Mouse (Mus musculus): ENCODE data around the gene Tub. TPM values are rescaled to one million over a fixed set of nuclear protein-coding genes. Genes with fewer than 3 reads are reported as not detected.

Tub gene
- polyA plus RNA-seq, 1 experiment from 2014 or later = 3.9 TPM

- peak overlapping the region; percentile 26 for H3K9ac ChIP-seq (replicated peaks; ENCODE audit: low read length)
- no peak for ATAC-seq (replicated peaks; ENCODE audit: insufficient number of reproducible peaks, low FRiP score, low TSS enrichment, low read depth)
- H3K27ac ChIP-seq (replicated peaks; ENCODE audit: low read depth, low read length) = no peak overlapping the region
- peak overlapping the region; percentile 83 for H3K4me2 ChIP-seq (ENCODE audit: low read depth, low read length)
- H3K4me3 ChIP-seq (ENCODE audit: low read depth, low read length) = peak overlapping the region; percentile 87
- no peak for DNase-seq (ENCODE audit: low spot score)
- H3K27me3 ChIP-seq (ENCODE audit: control insufficient read depth, insufficient read depth, low read length) = no peaks in the 10 kb centered on the region
- H3K36me3 ChIP-seq (replicated peaks; ENCODE audit: control insufficient read depth, insufficient read depth, low read depth, low read length) = no peaks in the 10 kb centered on the region; the same call in 1 of the 2 replicates
- WGBS = 87% methylated on average over 7 of the region's 7 CpGs
- peaks cover 3% of the 10 kb centered on the region; the same call in 1 of the 2 replicates for H3K4me1 ChIP-seq (ENCODE audit: control insufficient read depth, insufficient read depth, low read length)
- no peaks in the 10 kb centered on the region for H3K9me3 ChIP-seq (replicated peaks; ENCODE audit: control insufficient read depth, low read length)
Measured at GRCm38 (mm10) chr7:108935411-108935810, 14.7 kb upstream of the Tub start.

- Histone ChIP-seq H3K9me3 (replicated peaks; ENCODE audit: control insufficient read depth, low read length) (no peaks in the 10 kb centered on the region), H3K27me3 (ENCODE audit: control insufficient read depth, insufficient read depth, low read length) (no peaks in the 10 kb centered on the region), H3K4me2 (ENCODE audit: low read depth, low read length) (no peak overlapping the region), H3K27ac (replicated peaks; ENCODE audit: low read depth, low read length) (no peak overlapping the region), H3K4me3 (ENCODE audit: low read depth, low read length) (no peak overlapping the region), H3K9ac (replicated peaks; ENCODE audit: low read length) (no peak overlapping the region), H3K36me3 (replicated peaks; ENCODE audit: control insufficient read depth, insufficient read depth, low read depth, low read length) (peaks cover 4% of the 10 kb centered on the region; the same call in 1 of the 2 replicates), H3K4me1 (ENCODE audit: control insufficient read depth, insufficient read depth, low read length) (peaks cover 3% of the 10 kb centered on the region; the same call in 1 of the 2 replicates)
- DNase-seq (ENCODE audit: low spot score) (no peak), ATAC-seq (replicated peaks; ENCODE audit: insufficient number of reproducible peaks, low FRiP score, low TSS enrichment, low read depth) (no peak)
- 98% methylated on average over 4 of the region's 4 CpGs for WGBS
Measured at GRCm38 (mm10) chr7:108936591-108936990, 13.5 kb upstream of the Tub start.

- Histone ChIP-seq H3K4me3 (ENCODE audit: low read depth, low read length) (no peak overlapping the region), H3K36me3 (replicated peaks; ENCODE audit: control insufficient read depth, insufficient read depth, low read depth, low read length) (peaks cover 5% of the 10 kb centered on the region; the same call in 1 of the 2 replicates), H3K9ac (replicated peaks; ENCODE audit: low read length) (no peak overlapping the region), H3K27ac (replicated peaks; ENCODE audit: low read depth, low read length) (no peak overlapping the region), H3K4me2 (ENCODE audit: low read depth, low read length) (no peak overlapping the region), H3K27me3 (ENCODE audit: control insufficient read depth, insufficient read depth, low read length) (no peaks in the 10 kb centered on the region), H3K4me1 (ENCODE audit: control insufficient read depth, insufficient read depth, low read length) (no peaks in the 10 kb centered on the region), H3K9me3 (replicated peaks; ENCODE audit: control insufficient read depth, low read length) (no peaks in the 10 kb centered on the region)
- no peak for ATAC-seq (replicated peaks; ENCODE audit: insufficient number of reproducible peaks, low FRiP score, low TSS enrichment, low read depth)
- no peak for DNase-seq (ENCODE audit: low spot score)
- 89% methylated on average over 9 of the region's 9 CpGs for WGBS
Measured at GRCm38 (mm10) chr7:108941466-108941865, 8.7 kb upstream of the Tub start.

GRCm38 (mm10) chr7:108944002-108944401 lies 6.1 kb upstream of the Tub start:
- Histone ChIP-seq H3K4me3 (ENCODE audit: low read depth, low read length) (no peak overlapping the region), H3K27ac (replicated peaks; ENCODE audit: low read depth, low read length) (no peak overlapping the region), H3K27me3 (ENCODE audit: control insufficient read depth, insufficient read depth, low read length) (no peaks in the 10 kb centered on the region), H3K9me3 (replicated peaks; ENCODE audit: control insufficient read depth, low read length) (no peaks in the 10 kb centered on the region), H3K36me3 (replicated peaks; ENCODE audit: control insufficient read depth, insufficient read depth, low read depth, low read length) (peaks cover 5% of the 10 kb centered on the region; the same call in 1 of the 2 replicates), H3K4me2 (ENCODE audit: low read depth, low read length) (no peak overlapping the region), H3K4me1 (ENCODE audit: control insufficient read depth, insufficient read depth, low read length) (no peaks in the 10 kb centered on the region), H3K9ac (replicated peaks; ENCODE audit: low read length) (no peak overlapping the region)
- 0 out of 2 replicates have a peak, but pooled peaks have one; percentile 11 for ATAC-seq (replicated peaks; ENCODE audit: insufficient number of reproducible peaks, low FRiP score, low TSS enrichment, low read depth)
- 2% methylated on average over 2 of the region's 2 CpGs for WGBS
- DNase-seq (ENCODE audit: low spot score) = peak; percentile 75

GRCm38 (mm10) chr7:108948611-108949010 lies 1.5 kb upstream of the Tub start:
- Histone ChIP-seq H3K27me3 (ENCODE audit: control insufficient read depth, insufficient read depth, low read length) (peaks cover 12% of the 10 kb centered on the region), H3K4me2 (ENCODE audit: low read depth, low read length) (no peak overlapping the region), H3K4me3 (ENCODE audit: low read depth, low read length) (no peak overlapping the region), H3K27ac (replicated peaks; ENCODE audit: low read depth, low read length) (no peak overlapping the region), H3K9me3 (replicated peaks; ENCODE audit: control insufficient read depth, low read length) (no peaks in the 10 kb centered on the region), H3K36me3 (replicated peaks; ENCODE audit: control insufficient read depth, insufficient read depth, low read depth, low read length) (no peaks in the 10 kb centered on the region), H3K4me1 (ENCODE audit: control insufficient read depth, insufficient read depth, low read length) (peaks cover 2% of the 10 kb centered on the region; the same call in 1 of the 2 replicates), H3K9ac (replicated peaks; ENCODE audit: low read length) (no peak overlapping the region)
- DNase-seq (ENCODE audit: low spot score) = no peak
- ATAC-seq (replicated peaks; ENCODE audit: insufficient number of reproducible peaks, low FRiP score, low TSS enrichment, low read depth) = no peak

GRCm38 (mm10) chr7:108949301-108949700 lies 837 bp upstream of the Tub start:
- Histone ChIP-seq H3K4me3 (ENCODE audit: low read depth, low read length) (no peak overlapping the region), H3K9ac (replicated peaks; ENCODE audit: low read length) (no peak overlapping the region), H3K4me2 (ENCODE audit: low read depth, low read length) (no peak overlapping the region), H3K4me1 (ENCODE audit: control insufficient read depth, insufficient read depth, low read length) (peaks cover 2% of the 10 kb centered on the region; the same call in 1 of the 2 replicates), H3K36me3 (replicated peaks; ENCODE audit: control insufficient read depth, insufficient read depth, low read depth, low read length) (no peaks in the 10 kb centered on the region), H3K27me3 (ENCODE audit: control insufficient read depth, insufficient read depth, low read length) (peaks cover 12% of the 10 kb centered on the region), H3K27ac (replicated peaks; ENCODE audit: low read depth, low read length) (no peak overlapping the region), H3K9me3 (replicated peaks; ENCODE audit: control insufficient read depth, low read length) (no peaks in the 10 kb centered on the region)
- DNase-seq (ENCODE audit: low spot score) = no peak
- WGBS = 39% methylated on average over 2 of the region's 2 CpGs
- no peak for ATAC-seq (replicated peaks; ENCODE audit: insufficient number of reproducible peaks, low FRiP score, low TSS enrichment, low read depth)

- Histone ChIP-seq H3K27me3 (ENCODE audit: control insufficient read depth, insufficient read depth, low read length) (peaks cover 12% of the 10 kb centered on the region), H3K4me3 (ENCODE audit: low read depth, low read length) (peak overlapping the region; percentile 51)
Measured at GRCm38 (mm10) chr7:108950762-108951331, 709 bp downstream of the Tub start.

GRCm38 (mm10) chr7:108952801-108953200 lies 2.7 kb downstream of the Tub start:
- no peak for DNase-seq (ENCODE audit: low spot score)
- no peak overlapping the region for H3K9ac ChIP-seq (replicated peaks; ENCODE audit: low read length)
- peaks cover 12% of the 10 kb centered on the region for H3K27me3 ChIP-seq (ENCODE audit: control insufficient read depth, insufficient read depth, low read length)
- H3K36me3 ChIP-seq (replicated peaks; ENCODE audit: control insufficient read depth, insufficient read depth, low read depth, low read length) = no peaks in the 10 kb centered on the region
- ATAC-seq (replicated peaks; ENCODE audit: insufficient number of reproducible peaks, low FRiP score, low TSS enrichment, low read depth) = no peak
- no peak overlapping the region for H3K4me3 ChIP-seq (ENCODE audit: low read depth, low read length)
- WGBS = 78% methylated on average over 6 of the region's 6 CpGs
- H3K9me3 ChIP-seq (replicated peaks; ENCODE audit: control insufficient read depth, low read length) = no peaks in the 10 kb centered on the region
- no peak overlapping the region for H3K4me2 ChIP-seq (ENCODE audit: low read depth, low read length)
- no peak overlapping the region for H3K27ac ChIP-seq (replicated peaks; ENCODE audit: low read depth, low read length)
- H3K4me1 ChIP-seq (ENCODE audit: control insufficient read depth, insufficient read depth, low read length) = peaks cover 2% of the 10 kb centered on the region; the same call in 1 of the 2 replicates

More at GRCm38 (mm10) chr7:108950762-108951331, 709 bp downstream of the Tub start:
- ATAC-seq (replicated peaks; ENCODE audit: insufficient number of reproducible peaks, low FRiP score, low TSS enrichment, low read depth) = peak; percentile 47
- Histone ChIP-seq H3K27ac (replicated peaks; ENCODE audit: low read depth, low read length) (no peak overlapping the region), H3K4me2 (ENCODE audit: low read depth, low read length) (peak overlapping the region; percentile 97), H3K9ac (replicated peaks; ENCODE audit: low read length) (peak overlapping the region; percentile 46), H3K4me1 (ENCODE audit: control insufficient read depth, insufficient read depth, low read length) (peaks cover 2% of the 10 kb centered on the region; the same call in 1 of the 2 replicates), H3K9me3 (replicated peaks; ENCODE audit: control insufficient read depth, low read length) (no peaks in the 10 kb centered on the region), H3K36me3 (replicated peaks; ENCODE audit: control insufficient read depth, insufficient read depth, low read depth, low read length) (no peaks in the 10 kb centered on the region)
- peak; percentile 26 for DNase-seq (ENCODE audit: low spot score)
- under 1% methylated on average over 52 of the region's 52 CpGs for WGBS
